Mouse (Mus musculus) ES-Bruce4 (cell line): ENCODE measurements around the gene Kif6. TPM values are rescaled to one million over a fixed set of nuclear protein-coding genes. Genes with fewer than 3 reads are reported as not detected.
A peak's percentile ranks its signal among the peaks of the same experiment; 100 is the strongest.

Experiments used
- H3K27ac ChIP-seq: 2 replicates; pipeline ENCODE4 v1.5.1; 2012; ENCODE audit warnings: low read length, inconsistent platforms; ENCODE audit not compliant: insufficient read depth
- H3K27me3 ChIP-seq: 2 replicates; pipeline ENCODE4 v1.6.1; 2012; ENCODE audit warnings: mild to moderate bottlenecking, low read length, inconsistent platforms; ENCODE audit not compliant: control insufficient read depth, poor library complexity, insufficient read depth, severe bottlenecking
- H3K36me3 ChIP-seq: 2 replicates; pipeline ENCODE4 v1.6.1; 2012; ENCODE audit warnings: inconsistent platforms, mild to moderate bottlenecking, low read length, moderate library complexity; ENCODE audit not compliant: control insufficient read depth, poor library complexity, insufficient read depth, severe bottlenecking
- H3K4me1 ChIP-seq: one replicate; pipeline ENCODE4 v1.8.1; 2011; ENCODE audit warnings: low read length; ENCODE audit not compliant: control insufficient read depth, insufficient read depth
- H3K4me3 ChIP-seq: 2 replicates; pipeline ENCODE4 v1.5.1; 2011; ENCODE audit warnings: low read depth, mild to moderate bottlenecking, low read length
- H3K9ac ChIP-seq: 2 replicates; pipeline ENCODE4 v1.6.1; 2012; ENCODE audit warnings: low read depth, mild to moderate bottlenecking, inconsistent platforms; ENCODE audit not compliant: poor library complexity, severe bottlenecking
- H3K9me3 ChIP-seq: replicated peaks from 2 replicates; pipeline ENCODE4 v1.6.1; 2012; ENCODE audit warnings: mild to moderate bottlenecking, low read length, inconsistent platforms; ENCODE audit not compliant: control insufficient read depth, poor library complexity, insufficient read depth, severe bottlenecking
- CTCF ChIP-seq: IDR thresholded peaks from one replicate; pipeline ENCODE4 v1.8.1; 2011; ENCODE audit warnings: low read depth, low read length
- EP300 ChIP-seq: IDR thresholded peaks from 2 replicates; pipeline ENCODE4 v1.6.1; 2011; ENCODE audit warnings: low read depth, low read length; ENCODE audit not compliant: insufficient read depth
- POLR2A ChIP-seq: IDR thresholded peaks from one replicate; pipeline ENCODE4 v1.8.1; 2011; ENCODE audit warnings: low read length; ENCODE audit not compliant: insufficient read depth
- polyA plus RNA-seq: library from polyadenylated mRNA; stranded (reverse); fragments of >200 nt; gene quantifications from 2 replicates; pipeline ENCODE4 v1.2.4, GENCODE M21; 2011; ENCODE audit warnings: low read depth; ENCODE audit not compliant: missing spikeins, insufficient read depth, insufficient read length

Kif6 gene
- polyA plus RNA-seq, 1 experiment = 2.3 TPM

GRCm38 (mm10) chr17:49883136-49883755 is 268.3 kb downstream of the Kif6 start:
- TF ChIP-seq CTCF (peak; percentile 37), EP300 (no peak)
- Histone ChIP-seq H3K36me3 (no peaks in the 10 kb centered on the region), H3K27ac (no peak overlapping the region), H3K9ac (no peak overlapping the region), H3K9me3 (no peaks in the 10 kb centered on the region), H3K4me1 (no peaks in the 10 kb centered on the region), H3K4me3 (no peak overlapping the region), H3K27me3 (no peaks in the 10 kb centered on the region)

GRCm38 (mm10) chr17:49885035-49885434 is 270.1 kb downstream of the Kif6 start:
- Histone ChIP-seq H3K9me3 (no peaks in the 10 kb centered on the region), H3K27ac (no peak overlapping the region)
- TF ChIP-seq EP300 (no peak), CTCF (no peak), POLR2A (no peak)

GRCm38 (mm10) chr17:49889629-49890028 is 274.7 kb downstream of the Kif6 start:
- H3K9ac ChIP-seq = no peak overlapping the region
- H3K36me3 ChIP-seq = no peaks in the 10 kb centered on the region
- H3K27ac ChIP-seq = no peak overlapping the region
- no peak overlapping the region for H3K4me3 ChIP-seq
- no peaks in the 10 kb centered on the region for H3K4me1 ChIP-seq
- H3K9me3 ChIP-seq = no peaks in the 10 kb centered on the region
- no peaks in the 10 kb centered on the region for H3K27me3 ChIP-seq
- TF ChIP-seq EP300 (no peak), POLR2A (no peak), CTCF (peak; percentile 30)

More at GRCm38 (mm10) chr17:49885035-49885434, 270.1 kb downstream of the Kif6 start:
- H3K27me3 ChIP-seq = no peaks in the 10 kb centered on the region
- no peaks in the 10 kb centered on the region for H3K4me1 ChIP-seq
- H3K4me3 ChIP-seq = no peak overlapping the region
- no peak overlapping the region for H3K9ac ChIP-seq
- H3K36me3 ChIP-seq = no peaks in the 10 kb centered on the region

GRCm38 (mm10) chr17:49890861-49891260 is 275.9 kb downstream of the Kif6 start:
- no peak overlapping the region for H3K27ac ChIP-seq
- H3K4me1 ChIP-seq = no peaks in the 10 kb centered on the region
- H3K36me3 ChIP-seq = no peaks in the 10 kb centered on the region
- H3K9ac ChIP-seq = no peak overlapping the region
- no peak overlapping the region for H3K4me3 ChIP-seq
- no peaks in the 10 kb centered on the region for H3K27me3 ChIP-seq
- no peaks in the 10 kb centered on the region for H3K9me3 ChIP-seq
- TF ChIP-seq CTCF (no peak), EP300 (no peak), POLR2A (no peak)

- Histone ChIP-seq H3K36me3 (no peaks in the 10 kb centered on the region), H3K9ac (no peak overlapping the region), H3K27me3 (no peaks in the 10 kb centered on the region), H3K27ac (no peak overlapping the region), H3K4me1 (no peaks in the 10 kb centered on the region), H3K4me3 (no peak overlapping the region), H3K9me3 (no peaks in the 10 kb centered on the region)
- TF ChIP-seq EP300 (no peak), CTCF (no peak), POLR2A (no peak)
These were observed 277.5 kb downstream of the Kif6 start for GRCm38 (mm10) chr17:49892390-49892789.

- H3K4me3 ChIP-seq = no peak overlapping the region
- no peak overlapping the region for H3K9ac ChIP-seq
- H3K27ac ChIP-seq = no peak overlapping the region
- H3K27me3 ChIP-seq = no peaks in the 10 kb centered on the region
- TF ChIP-seq EP300 = no peak
- no peak for TF ChIP-seq POLR2A
- no peak for TF ChIP-seq CTCF
- no peaks in the 10 kb centered on the region for H3K9me3 ChIP-seq
- no peaks in the 10 kb centered on the region for H3K36me3 ChIP-seq
- H3K4me1 ChIP-seq = no peaks in the 10 kb centered on the region
These were observed 279.5 kb downstream of the Kif6 start for GRCm38 (mm10) chr17:49894471-49894870.
